8 mouse cellular contexts compared by ENCODE assay signal in the genomic region with DNA sequence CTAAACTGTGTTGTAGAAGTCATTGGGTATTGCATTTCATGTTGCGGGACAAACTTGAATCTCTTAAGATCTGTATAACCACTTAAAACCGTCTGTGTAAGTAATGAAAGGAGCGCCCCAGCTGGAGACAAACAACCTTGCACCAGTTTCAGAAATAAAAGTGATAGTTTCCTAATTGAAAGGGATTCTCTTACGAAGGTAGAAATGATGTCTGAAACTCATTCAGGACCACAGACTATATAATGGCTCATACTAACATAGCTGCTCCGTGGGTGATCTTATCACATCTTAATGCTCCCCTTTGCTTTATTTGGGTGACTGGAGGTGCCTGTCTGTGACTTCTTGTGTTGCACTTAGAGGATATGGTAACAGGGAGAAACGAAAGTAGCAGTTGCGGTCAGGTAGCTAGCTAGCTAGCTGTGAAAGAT. TPM values are rescaled to one million over a fixed set of nuclear protein-coding genes. Genes with fewer than 3 reads are reported as not detected.
A peak's percentile ranks its signal among the peaks of the same experiment; 100 is the strongest.
DNase-seq lines count a peak whose midpoint lies in the region; ATAC-seq and TF ChIP-seq lines count a peak whose summit lies in the region.

No protein-coding gene starts in this region.

- peak overlapping the region; percentile 86 for H3K4me3 ChIP-seq in left cerebral cortex, adult 2 months
- peak overlapping the region; percentile 91 for H3K4me3 ChIP-seq in heart, embryonic 13.5 days
- H3K4me3 ChIP-seq in limb, embryonic 13.5 days, result peak overlapping the region; percentile 85
- peak overlapping the region; percentile 84 for H3K4me3 ChIP-seq in neural tube, embryonic 13.5 days

- H3K9me3 ChIP-seq in heart, embryonic 13.5 days, result no peaks in the 10 kb centered on the region
- H3K9me3 ChIP-seq in limb, embryonic 13.5 days, result no peaks in the 10 kb centered on the region
- H3K9me3 ChIP-seq in neural tube, embryonic 13.5 days, result no peaks in the 10 kb centered on the region

- no peaks in the 10 kb centered on the region for H3K36me3 ChIP-seq in heart, embryonic 13.5 days
- no peaks in the 10 kb centered on the region for H3K36me3 ChIP-seq in limb, embryonic 13.5 days
- no peaks in the 10 kb centered on the region for H3K36me3 ChIP-seq in neural tube, embryonic 13.5 days

- H3K9ac ChIP-seq in heart, embryonic 13.5 days, result peak overlapping the region; percentile 87
- no peak overlapping the region for H3K9ac ChIP-seq in limb, embryonic 13.5 days
- peak overlapping the region; percentile 87 for H3K9ac ChIP-seq in neural tube, embryonic 13.5 days

- TF ChIP-seq CTCF in left cerebral cortex, adult 2 months (IDR thresholded peaks at IDR 0.05), result peak; percentile 53

- H3K27ac ChIP-seq in left cerebral cortex, adult 2 months, result peak overlapping the region; percentile 93
- H3K27ac ChIP-seq in heart, embryonic 13.5 days (replicated peaks), result no peak overlapping the region
- H3K27ac ChIP-seq in limb, embryonic 13.5 days, result no peak overlapping the region
- H3K27ac ChIP-seq in neural tube, embryonic 13.5 days (replicated peaks), result no peak overlapping the region

- H3K27me3 ChIP-seq in heart, embryonic 13.5 days (replicated peaks), result no peaks in the 10 kb centered on the region
- H3K27me3 ChIP-seq in limb, embryonic 13.5 days, result no peaks in the 10 kb centered on the region
- no peaks in the 10 kb centered on the region for H3K27me3 ChIP-seq in neural tube, embryonic 13.5 days

- ATAC-seq in heart, embryonic 13.5 days (ENCODE audit: extremely low read depth, insufficient number of reproducible peaks, low FRiP score, low TSS enrichment), result no peak
- ATAC-seq in limb, embryonic 13.5 days (ENCODE audit: low FRiP score, low read depth), result no peak
- no peak for ATAC-seq in neural tube, embryonic 13.5 days (ENCODE audit: low read depth)

- WGBS in heart, embryonic 13.5 days, result 36% methylated on average over 7 of the region's 7 CpGs
- 33% methylated on average over 7 of the region's 7 CpGs for WGBS in limb, embryonic 13.5 days
- 41% methylated on average over 7 of the region's 7 CpGs for WGBS in neural tube, embryonic 13.5 days

- H3K4me2 ChIP-seq in heart, embryonic 13.5 days, result peak overlapping the region; percentile 92
- H3K4me2 ChIP-seq in limb, embryonic 13.5 days (replicated peaks), result peak overlapping the region; percentile 85
- H3K4me2 ChIP-seq in neural tube, embryonic 13.5 days, result peak overlapping the region; percentile 76

- DNase-seq in left cerebral cortex, adult 2 months (ENCODE audit: extremely low spot score in 1 of 2, low spot score in 2 of 2), result no peak
- no peak for DNase-seq in left cerebral cortex, adult 11 months (ENCODE audit: low spot score)
- DNase-seq in T-cell, adult 2 months (ENCODE audit: low spot score), result peak; percentile 72
- DNase-seq in urinary bladder, postnatal 10 days (ENCODE audit: low spot score), result no peak
- no peak for DNase-seq in cerebellum, postnatal 14 days

- intact Hi-C loops in left cerebral cortex, adult 2 months (cut with DNase I), result no loop called here

- peaks cover 31% of the 10 kb centered on the region for H3K4me1 ChIP-seq in heart, embryonic 13.5 days
- H3K4me1 ChIP-seq in limb, embryonic 13.5 days, result peaks cover 13% of the 10 kb centered on the region; the same call in 1 of the 2 replicates
- peaks cover 19% of the 10 kb centered on the region for H3K4me1 ChIP-seq in neural tube, embryonic 13.5 days (replicated peaks)

RNA-seq across cellular contexts. Expression of a gene that starts 1.3 kb away (rescaled TPM):
- 100 to 1,000 TPM; 170 to 279 TPM for total RNA-seq in left cerebral cortex, adult 2 months (2021)
- polyA plus RNA-seq in heart, embryonic 13.5 days (2015; fragmentation: Nextera tagmentation; extraction: Ambion mirVana), result 34.2 and 34.6 TPM in 2 replicates
- polyA plus RNA-seq in limb, embryonic 13.5 days (2015; fragmentation: Nextera tagmentation; extraction: Ambion mirVana), result 7.5 and 8.1 TPM in 2 replicates
- 18.3 and 20.1 TPM in 2 replicates for polyA plus RNA-seq in neural tube, embryonic 13.5 days (2015; fragmentation: Nextera tagmentation; extraction: Ambion mirVana)
